Mouse (Mus musculus): Measurements from ENCODE around the gene Esrrg.

DNA sequence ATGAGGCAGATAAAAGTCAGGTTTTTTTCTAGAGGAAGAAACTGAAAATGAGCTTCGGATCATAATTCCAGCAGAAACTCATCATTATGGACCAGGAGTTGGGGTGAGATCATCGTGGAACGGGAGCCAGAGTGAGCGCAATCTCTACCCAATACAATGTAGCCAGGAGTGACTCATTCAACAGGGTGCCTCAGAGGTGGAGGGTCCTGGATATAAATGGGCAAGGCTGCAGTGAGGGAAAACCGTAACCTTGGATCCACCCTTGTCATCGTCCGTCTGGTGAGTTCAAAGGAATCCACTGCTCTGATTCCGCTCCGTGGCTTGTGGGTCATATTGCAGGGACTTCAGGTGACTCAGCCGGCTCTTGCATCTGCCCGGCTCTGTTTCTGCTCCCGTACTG lies 131.9 kb downstream of the Esrrg start:
- TF ChIP-seq CTCF (IDR thresholded peaks at IDR 0.05; ENCODE audit: borderline replicate concordance, insufficient read depth, low read length) (no peak), POLR2A (IDR thresholded peaks at IDR 0.05; ENCODE audit: low read depth, low read length) (no peak)

Data from embryonic fibroblast, embryonic 13.5 days (primary cell).